Mouse (Mus musculus) embryo, embryonic 10.5 days (tissue): ENCODE measurements around the gene Itprip.
A peak's percentile ranks its signal among the peaks of the same experiment; 100 is the strongest.

Source experiments
- DNase-seq: peaks from one replicate; pipeline ENCODE4 v3.0.0-alpha.2; 2015; ENCODE audit warnings: low spot score

Itprip gene

DNA sequence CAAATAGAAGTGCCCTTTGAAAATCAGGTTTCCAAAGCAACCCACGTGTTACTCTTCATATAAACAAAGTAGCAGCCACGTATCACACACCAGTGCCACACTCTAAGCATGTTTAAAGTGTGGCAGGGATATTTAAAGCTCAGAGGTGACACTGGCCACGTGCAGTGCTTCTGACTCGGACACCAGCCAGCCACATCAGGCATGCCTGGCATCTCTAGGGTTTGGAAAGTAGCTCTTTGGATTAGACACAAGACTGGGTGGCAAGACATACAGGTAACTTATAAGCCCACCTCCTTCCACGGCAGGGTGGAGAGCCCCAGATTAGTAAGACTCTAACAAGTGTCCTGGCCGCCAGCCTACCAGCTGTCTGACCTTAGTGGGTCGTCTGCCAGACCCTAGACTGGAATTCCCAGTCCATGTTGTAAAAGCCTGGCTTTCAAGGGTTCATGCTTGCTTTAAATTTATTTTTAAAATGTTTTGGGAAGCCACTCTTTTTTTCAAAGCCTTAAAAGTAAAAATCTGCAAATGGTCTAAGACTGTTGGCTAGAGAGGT is 33.8 kb downstream of the Itprip start:
- no peak for DNase-seq

DNA sequence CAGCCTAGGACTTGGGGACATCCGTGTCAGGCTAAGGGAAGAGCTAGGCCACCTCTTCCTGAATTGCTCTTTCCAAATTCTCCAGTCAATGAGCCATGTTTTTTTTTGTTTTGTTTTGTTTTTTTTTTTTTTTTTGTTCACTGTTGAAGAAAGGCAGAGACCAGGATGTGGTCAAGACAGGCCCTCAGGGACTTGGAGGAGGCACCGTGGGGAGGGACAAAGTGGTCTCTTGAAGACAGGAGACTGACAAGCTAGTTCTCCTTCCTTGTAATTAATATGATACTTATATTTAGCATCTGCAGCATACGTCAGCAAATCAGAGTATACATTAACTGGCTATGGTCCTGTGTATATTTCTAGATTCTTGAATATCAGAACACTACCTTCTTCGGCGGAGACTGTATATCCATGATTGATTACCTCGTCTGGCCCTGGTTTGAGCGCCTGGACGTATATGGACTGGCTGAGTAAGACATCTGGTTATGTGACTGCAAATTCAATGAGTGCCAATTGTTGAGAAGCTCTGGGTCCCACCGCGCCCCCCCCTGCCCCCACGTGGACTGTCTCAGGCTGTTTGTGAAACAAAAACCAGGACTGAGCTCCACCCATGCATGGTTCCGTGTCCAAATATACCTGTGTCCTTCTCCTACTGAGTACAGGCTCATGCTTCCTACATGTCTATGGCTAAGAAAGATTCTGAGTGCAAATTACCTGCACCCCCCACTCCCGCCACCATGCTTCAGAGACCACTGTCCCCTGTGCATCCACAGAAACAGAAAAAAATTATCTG is 34.6 kb downstream of the Itprip start:
- DNase-seq, result no peak

DNA sequence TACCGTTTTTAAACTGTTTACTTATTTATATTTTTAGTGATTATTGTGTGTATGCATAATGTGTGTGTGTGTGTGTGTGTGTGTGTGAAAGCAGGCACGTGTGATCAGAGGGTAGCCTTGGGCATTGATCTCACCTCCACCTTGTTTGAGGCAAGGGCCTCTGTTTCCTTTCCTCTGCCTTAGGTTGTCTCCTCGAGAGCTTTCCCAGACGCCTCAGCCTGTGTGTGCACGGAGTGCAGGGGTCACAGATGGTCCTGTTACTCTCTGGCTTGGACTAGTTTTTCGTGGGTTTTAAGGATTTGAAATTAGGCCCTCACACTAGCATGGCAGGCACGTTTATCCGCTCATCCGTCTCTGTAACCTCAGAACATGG is 36.2 kb downstream of the Itprip start:
- DNase-seq, result peak; percentile 22

DNA sequence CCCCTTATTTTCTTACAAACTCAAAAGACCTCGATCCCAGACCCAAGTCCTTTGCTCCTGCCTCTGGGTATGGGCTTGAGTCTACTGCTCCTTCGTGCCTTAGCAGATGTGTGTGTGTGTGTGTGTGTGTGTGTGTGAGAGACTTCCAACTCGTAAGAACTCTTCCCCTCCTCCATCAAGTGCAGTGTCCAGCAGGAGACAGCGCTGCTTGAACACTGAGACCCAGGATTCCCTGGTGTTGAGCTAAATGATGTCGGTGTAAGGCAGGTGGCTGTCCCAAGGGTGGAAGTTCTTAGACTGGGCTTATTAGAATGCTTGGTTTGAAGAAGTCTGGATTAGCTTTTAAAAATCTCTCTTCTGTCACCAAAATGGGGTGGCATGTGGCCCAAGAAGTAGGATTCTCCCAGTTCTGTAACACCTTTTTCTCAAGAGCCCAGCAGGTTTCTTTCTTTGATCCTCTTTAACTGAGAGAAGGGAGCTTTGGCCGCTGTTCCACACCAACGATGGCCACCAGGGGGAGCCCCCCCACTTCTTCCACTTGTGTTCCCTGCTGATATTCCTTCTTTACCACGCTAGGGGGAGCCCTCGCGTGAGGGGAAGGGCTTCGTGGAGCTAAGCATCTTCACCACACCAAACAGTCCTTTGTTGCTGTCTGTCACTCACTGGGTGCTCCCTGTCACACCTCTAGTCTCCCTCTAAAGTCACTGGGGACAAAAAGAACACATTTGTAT is 36.8 kb downstream of the Itprip start:
- peak; percentile 94 for DNase-seq

DNA sequence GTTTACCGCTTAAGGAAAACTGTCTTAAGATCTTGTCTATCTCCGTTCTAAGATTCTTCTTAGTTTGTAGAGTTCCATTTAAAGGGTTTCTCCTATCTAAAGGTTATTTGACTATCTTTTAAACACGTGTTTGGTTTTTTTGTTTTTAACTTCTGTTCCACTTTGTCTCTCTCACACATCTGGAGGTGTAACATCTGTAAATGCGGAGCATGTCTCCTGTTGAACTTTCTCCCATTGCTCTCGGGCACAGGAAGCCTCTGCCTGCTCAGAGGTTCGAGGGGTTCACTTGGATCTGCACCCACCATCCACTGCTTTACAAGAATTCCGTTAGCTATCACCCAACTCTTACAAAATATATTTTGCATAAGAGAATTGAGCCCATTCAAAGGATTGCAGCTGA is 37.6 kb downstream of the Itprip start:
- no peak for DNase-seq

DNA sequence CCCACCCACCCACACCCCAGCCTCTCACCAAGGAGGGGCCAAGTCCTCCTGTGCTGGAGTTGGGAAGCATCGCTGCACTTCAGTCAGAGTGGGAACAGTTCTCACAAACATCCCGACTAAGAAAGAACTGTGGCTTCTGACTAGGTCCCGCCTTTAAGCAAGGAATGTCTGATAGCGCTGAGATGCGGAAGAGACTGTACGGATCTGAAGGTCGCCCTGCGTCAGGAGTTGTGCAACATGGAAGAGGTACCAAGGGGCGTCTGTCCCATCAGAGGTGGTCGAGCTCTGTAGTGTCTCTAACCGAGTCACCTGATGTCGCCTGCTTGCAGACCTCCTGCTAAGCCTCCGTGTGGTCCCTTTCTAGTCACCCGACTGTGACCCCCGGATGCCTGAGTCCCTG is 42.8 kb downstream of the Itprip start:
- no peak for DNase-seq

DNA sequence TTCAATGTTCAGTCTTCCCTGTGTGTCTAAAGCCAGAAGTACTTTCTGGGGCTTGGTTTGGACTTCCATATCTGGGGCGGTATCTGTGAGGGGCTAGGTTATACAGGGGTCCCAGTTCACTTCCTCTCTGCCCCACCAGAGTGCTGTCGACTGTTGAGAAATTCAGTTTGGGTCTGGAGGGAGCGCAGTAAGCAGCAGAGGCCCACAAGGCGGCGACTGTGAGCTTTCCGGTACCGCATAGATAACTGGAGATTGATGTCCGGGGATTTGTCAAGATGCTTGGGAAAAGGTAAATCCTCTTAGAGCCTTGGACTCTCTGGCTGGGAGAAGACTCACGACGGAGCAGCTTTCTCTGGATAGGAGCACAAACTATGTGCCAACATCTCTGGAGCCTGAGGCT is 47.6 kb downstream of the Itprip start:
- DNase-seq, result peak; percentile 62

DNA sequence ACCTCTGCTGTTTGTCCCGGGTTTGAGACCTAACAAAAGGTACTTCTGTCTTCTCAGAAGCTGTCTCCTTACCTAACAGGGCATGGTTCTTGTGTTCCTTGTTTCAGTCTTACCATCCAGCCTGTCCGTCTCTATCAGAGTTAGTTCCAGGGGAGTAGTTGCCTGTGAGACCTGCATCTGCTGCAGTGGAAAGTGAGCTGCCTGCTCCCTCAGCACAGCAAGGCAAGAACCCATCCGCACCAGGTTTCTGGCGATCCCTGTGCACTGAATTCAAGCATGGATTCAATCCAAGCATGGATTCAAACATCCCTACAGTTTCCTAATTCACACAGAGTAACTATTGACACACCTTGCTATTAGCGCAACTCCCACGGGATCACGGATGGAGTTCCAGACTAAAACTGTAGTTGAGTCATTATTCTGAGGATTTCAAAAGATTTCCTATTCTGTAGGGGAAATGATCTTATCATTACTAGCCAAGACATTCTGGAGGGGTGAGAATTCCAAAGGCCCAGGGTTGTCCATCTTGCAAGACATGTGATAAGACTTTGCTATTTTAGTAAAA is 48.9 kb downstream of the Itprip start:
- DNase-seq, result no peak

DNA sequence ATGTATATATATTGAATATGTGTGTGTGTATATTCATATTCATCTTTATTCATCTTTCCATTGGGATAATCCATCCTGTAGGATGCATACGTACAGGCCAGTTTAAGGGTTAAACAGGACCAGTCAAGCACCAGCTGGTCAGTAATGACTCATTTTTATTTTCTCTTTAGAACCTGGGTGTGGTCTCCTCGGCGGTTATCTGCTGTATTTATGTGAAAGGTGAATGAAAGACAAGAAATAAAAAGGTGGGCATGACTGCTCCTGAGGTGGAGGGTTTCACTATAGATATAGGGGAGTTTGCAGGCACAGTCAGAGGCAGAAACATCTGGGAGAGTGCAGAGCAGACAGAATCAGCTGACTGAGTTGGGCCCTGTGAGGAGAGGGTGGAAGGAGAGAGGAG is 49.6 kb downstream of the Itprip start:
- no peak for DNase-seq

DNA sequence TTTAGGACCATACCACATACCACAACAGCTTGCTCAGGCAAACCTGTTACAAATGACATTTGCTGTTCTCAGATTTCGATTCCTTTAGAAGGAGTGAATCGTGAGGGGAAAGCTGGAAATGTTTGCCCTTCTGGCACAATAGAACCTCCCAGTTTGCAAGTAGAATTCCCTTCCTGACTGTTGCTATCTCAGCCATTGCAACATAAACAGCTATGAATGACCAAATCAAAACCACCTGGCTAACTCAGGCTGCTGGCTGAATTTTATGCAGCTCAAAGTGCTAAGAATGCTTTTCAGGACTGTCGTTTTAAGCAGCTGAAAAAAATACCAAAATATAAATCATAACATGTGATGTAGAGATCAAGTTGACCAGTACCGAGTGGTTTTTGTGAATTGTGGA is 50.1 kb downstream of the Itprip start:
- no peak for DNase-seq

DNA sequence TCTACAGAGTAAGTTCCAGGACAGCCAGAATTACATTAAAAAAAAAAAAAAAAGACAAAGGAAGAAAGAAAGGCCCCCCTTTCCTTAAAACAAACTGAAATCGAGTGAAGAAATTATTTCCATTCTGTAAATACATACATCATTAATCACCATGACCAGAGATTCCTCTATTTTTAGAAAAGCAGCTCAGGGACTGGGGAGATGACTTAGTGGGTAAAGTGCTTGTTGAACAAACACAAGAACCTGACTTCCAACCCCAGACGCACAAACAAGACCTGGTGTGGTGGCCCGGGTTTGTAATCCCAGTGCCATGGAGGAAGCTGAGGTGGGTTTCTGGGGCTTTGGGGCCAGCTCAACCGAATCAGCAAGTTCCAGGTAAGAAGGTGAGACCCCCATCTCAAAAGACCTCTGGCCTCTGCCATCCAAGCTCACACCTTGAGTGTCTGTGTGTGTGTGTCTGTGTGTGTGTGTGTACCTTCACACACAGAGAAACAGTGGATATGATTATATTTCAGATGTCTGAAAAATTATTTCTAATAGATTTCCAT is 51.4 kb downstream of the Itprip start:
- no peak for DNase-seq

DNA sequence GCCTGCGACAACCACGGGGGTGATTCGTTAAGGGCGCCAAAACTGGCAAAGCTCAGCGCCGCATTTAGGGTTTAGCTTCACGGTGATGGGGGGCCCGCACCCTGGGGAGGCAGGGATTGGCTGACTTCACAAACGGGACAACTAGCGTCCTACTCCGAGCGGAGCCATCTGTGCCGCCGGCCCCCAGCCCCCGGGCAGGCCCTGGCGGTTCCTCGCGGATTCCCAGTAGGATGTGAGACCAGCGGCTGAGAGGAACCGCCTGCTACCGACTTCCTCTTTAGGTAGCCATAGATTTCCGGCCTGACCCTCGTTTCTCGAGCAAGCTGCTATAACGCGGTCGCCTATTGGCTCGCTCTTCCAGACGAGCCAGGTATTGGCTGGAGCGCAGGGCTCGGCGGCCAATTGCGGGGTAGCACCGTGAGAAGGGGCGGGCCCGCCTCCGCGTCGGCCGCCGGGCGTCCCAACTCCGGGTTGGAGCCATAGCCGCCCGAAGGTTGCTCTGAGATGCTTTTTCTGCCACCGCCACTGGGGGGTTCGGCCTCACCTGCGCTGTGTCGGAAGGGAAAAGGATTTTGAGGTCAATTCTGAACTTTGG is 53.6 kb downstream of the Itprip start, which contains the start of gene Gsto2:
Gene Gsto2, plus strand, starts transcription at position 182 of the 595 bp plus-strand sequence.
- DNase-seq, result peak; percentile 98

DNA sequence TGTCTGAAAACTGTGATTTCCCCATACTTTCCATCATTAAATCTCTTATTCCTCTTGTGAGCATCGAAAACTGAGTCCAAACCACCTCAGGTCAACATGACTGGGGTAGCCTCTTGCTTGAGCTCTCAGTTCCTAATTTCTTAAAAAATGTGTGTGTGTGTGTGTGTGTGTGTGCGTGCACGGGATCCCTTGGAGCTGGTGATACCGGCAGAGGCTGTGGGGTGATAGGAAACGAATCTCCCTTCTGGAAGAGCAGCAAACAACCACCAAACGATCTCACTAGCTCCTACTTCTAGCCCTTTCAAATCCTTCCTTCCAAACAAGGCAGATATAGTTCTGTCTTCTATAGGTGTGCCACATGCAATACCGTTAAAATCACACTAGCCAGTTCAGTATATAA is 54.4 kb downstream of the Itprip start:
- DNase-seq, result no peak

DNA sequence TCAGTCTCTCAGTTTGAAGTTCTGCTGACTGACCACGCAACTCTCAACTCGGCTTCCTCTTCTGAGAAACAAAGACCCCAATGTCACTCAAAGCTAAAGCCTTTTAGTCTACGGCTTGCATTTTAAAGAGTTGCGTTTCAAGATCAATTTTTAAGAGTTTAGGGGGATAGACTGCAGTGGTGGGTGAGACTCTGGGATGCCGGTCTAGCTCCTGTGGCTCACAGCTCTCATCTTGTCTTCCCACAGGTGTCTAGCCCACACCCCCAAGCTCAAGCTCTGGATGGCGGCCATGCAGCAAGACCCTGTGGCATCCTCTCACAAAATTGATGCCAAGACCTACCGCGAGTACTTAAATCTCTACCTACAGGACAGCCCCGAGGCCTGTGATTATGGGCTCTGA is 55.0 kb downstream of the Itprip start:
- no peak for DNase-seq

DNA sequence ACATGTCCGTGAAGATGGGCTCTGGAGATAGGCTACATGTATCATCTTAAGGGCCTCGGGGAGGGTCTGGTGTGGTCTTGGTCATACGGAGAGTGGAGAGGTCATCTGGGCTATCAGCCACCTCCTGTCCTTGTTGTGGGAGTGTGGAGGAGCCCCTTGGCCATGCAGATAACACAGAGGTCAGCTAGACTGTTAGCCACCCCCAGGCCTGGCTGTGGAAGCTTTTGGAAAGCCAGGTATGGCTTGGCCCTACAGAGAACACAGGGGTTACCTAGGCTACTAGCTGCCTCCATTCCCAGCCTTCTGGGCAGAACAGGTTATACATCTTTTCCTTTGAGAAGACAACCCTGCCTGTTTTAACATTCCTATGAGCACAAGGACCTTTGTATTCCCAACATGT is 56.5 kb downstream of the Itprip start:
- no peak for DNase-seq

DNA sequence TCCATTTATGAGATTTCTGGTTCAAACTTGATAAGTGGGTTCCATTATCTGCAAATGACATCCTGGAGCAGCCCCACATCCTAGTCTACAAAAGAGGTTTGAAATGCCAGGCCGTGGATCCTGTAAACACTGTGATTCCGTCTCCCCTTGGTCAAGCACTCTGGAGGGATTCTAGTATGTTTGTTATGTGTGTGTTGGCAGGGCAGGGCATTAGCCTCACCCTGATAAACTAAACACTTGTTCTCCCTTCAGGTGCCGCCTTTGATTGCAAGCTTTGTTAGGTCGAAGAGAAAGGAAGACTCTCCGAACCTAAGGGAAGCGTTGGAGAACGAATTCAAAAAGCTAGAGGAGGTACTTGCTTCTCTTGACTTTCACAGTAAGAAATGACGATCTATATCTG is 59.9 kb downstream of the Itprip start:
- no peak for DNase-seq

DNA sequence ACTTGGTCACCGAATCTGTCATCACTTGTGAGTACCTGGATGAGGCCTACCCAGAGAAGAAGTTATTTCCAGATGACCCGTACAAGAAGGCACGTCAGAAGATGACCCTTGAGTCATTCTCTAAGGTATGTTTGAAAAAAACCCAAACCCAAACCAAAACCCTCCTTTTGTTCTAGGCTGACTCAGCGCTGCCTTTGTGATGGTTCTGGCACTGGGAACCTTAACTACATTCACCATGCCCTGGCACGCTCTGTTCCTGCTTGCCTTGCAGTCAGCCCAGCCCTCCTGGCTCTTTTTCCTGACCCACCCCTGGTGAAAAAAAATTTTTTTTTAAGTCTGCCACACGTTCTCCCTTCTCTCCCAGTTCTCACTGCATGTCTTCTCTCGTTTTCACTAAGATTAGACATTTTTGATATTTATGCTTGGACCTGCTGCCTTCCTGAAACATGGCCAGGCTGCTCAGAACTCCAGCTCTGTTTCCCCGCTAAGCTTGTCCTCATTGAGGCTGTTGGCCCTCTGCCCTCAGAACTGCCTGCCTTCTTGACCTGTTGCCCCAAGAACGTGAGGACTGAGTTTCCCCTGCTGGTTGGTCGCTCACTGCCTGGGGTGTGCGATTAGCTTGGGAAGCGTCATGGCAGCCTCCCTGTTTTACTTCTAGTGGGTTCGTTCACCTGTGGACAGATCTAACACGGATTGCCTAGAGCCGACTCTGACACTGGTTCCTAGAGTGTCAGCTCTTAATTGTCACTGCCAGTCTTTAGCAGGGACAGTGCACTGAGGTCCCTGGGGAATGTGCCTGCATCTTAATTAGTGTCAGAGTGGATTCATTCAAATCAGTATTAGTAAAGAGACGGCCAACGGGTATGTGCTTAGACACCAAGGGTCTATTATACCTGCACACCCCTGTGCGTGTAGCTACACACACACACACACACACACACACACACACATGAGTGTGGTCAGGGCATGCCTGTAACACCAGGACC is 60.8 kb downstream of the Itprip start:
- DNase-seq, result no peak

DNA sequence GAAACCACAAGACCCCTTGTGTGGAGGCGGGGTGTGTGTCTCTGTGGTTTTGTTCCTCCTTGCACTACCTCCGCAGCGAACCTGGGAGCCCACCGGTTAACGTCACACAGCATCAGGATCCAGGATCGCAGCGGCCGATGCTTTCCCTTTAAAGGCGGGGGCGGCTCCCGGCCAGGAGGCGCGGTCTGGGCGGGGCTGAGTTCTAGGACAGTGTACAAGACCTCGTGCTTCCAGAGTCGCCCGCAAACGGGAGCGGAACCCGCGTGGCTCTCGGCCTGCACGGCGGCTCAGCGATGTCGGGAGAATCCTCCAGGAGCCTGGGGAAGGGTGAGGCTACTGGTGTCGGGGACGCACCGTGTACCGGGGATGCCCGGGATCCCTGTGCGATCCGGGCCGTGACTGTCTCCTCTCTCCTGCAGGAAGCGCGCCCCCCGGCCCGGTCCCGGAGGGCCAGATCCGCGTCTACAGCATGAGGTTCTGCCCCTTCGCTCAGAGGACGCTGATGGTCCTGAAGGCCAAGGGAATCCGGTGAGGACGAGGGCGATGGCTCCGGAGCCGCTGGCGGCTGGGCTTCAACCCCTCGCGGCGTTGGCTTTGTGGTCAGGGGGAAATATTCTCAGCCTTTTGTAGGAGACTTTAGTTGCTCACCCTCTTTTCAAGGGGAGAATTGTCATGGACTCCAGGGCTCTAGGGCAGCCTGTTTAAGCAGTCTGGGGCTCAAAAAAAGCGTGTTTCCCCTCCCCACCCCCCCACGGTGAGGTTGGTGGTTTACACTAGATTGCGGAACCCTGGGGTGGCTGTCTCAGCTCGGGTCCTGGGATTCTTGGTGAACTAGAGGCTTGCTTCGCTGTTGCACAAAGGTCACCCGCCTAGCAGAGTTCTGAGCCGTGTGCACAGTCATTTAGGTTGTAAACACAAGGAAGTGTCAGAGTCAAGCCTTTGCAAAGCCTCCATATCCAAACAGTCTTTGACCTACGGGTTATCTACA is 64.0 kb downstream of the Itprip start, which contains the start of gene Gsto1:
Gene Gsto1, plus strand, starts transcription at position 175 of the 988 bp plus-strand sequence.
- peak; percentile 94 for DNase-seq

DNA sequence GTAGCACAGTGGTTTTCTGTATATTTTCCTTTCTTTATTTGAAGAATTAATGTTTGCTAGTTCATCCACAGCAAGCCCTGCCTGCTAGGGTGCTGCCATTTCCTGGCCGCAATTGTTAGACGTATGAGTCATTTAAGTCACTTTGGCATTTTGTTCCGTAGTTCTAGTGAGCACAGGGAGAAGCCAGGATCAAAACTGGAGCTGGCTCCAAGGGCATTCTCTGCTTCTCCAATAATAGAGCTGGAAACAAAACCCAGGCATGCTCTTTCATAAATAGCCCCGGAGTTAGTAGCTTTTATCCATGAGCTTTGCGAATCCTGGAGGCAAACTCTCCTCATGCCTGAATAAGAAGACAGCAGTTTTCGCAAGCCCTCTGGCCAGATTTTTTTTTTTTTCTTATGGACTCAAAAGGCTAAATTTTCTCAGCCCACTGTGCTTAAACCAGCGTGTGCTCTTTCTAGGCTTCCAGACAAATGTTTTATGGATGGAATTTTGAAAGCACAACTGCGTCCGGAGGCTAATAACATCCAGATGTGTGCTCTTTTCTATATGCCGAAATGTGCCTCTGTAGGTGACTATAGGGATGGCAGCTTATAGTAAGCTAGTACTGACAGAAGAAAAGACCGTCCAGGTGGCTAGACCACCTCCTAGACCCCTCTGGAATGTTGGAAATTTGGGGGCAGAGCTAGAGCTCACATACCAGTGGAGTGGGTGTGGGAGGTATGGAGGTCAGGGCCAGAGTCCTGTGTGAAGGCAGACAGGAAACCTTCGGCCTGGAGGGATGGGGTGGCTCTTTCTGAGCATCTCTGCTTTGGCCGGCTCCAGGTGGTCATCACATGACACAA is 64.9 kb downstream of the Itprip start:
- DNase-seq, result peak; percentile 82
